In the genomic region with DNA sequence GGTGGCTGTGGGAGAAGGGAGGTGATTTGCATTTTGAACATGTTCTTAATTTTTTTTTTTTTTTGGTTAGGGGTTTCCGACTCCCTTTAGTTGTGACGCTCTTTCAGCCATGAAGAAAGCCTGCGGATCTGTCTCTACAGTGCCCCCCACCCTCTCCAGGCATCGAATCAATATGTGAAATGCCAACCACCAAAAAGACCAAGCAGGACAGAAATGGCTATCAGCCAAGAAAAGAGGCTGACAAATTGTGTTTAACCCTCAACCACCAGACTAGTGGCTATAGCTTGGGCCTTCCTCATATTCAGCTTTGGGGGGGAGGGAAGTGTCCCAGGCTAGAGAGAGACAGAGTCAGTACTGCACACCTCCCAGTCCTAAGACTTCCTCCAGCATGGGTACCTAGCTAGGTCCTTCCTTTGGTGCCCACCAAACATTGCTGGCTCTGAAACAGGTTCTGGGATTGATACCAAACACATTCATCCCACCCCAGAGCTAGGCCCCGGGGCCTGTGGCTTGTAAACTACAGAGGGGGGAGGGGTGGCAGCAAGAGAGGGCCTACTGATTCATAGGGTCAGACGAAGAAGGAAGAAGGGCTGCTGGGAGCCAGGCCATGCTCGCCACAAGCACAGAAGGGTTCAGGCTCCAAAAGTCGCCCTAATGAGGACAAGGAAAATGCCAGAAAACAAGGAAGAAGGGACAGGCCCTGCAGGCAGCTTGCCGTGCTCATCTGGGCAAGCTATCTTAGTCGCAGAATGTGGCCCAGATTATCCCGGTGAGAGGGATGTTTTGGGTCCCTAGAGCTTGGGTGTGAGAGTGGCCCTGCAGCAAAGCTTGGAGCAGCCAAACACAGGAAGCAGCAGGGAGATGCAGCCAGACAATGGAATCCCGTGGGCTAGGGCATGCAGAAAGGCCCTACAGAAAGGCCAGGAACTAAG, we compare ENCODE assay signal across 8 mouse cellular contexts. TPM values are rescaled to one million over a fixed set of nuclear protein-coding genes. Genes with fewer than 3 reads are reported as not detected.
DNase-seq lines count a peak whose midpoint lies in the region; ATAC-seq lines count a peak whose summit lies in the region.

No protein-coding gene starts in this region.

- H3K9ac ChIP-seq in forebrain, embryonic 12.5 days = peak overlapping the region; percentile 49
- peak overlapping the region; percentile 52 for H3K9ac ChIP-seq in hindbrain, embryonic 11.5 days (ENCODE audit: low read depth, low read length)

- no peak overlapping the region for H3K4me3 ChIP-seq in forebrain, embryonic 12.5 days (replicated peaks)
- no peak overlapping the region for H3K4me3 ChIP-seq in hindbrain, embryonic 11.5 days (ENCODE audit: low read depth, low read length)

- no peak for ATAC-seq in forebrain, embryonic 12.5 days (ENCODE audit: low FRiP score)
- ATAC-seq in hindbrain, embryonic 11.5 days (ENCODE audit: low FRiP score) = no peak

- peak overlapping the region; percentile 93 for H3K27ac ChIP-seq in forebrain, embryonic 12.5 days
- H3K27ac ChIP-seq in hindbrain, embryonic 11.5 days (ENCODE audit: low read depth, low read length) = peak overlapping the region; percentile 87

- 8% methylated on average over 12 of the region's 12 CpGs for WGBS in forebrain, embryonic 12.5 days
- 15% methylated on average over 12 of the region's 12 CpGs for WGBS in hindbrain, embryonic 11.5 days

- H3K4me1 ChIP-seq in forebrain, embryonic 12.5 days = peaks cover 81% of the 10 kb centered on the region
- H3K4me1 ChIP-seq in hindbrain, embryonic 11.5 days (replicated peaks; ENCODE audit: control insufficient read depth, insufficient read depth, low read length) = peaks cover 27% of the 10 kb centered on the region

- H3K27me3 ChIP-seq in forebrain, embryonic 12.5 days = no peaks in the 10 kb centered on the region
- no peaks in the 10 kb centered on the region for H3K27me3 ChIP-seq in hindbrain, embryonic 11.5 days (ENCODE audit: control insufficient read depth, insufficient read depth, low read length)

- DNase-seq in adrenal gland, adult 2 months = peak; percentile 47
- no peak for DNase-seq in adrenal gland, postnatal 14 days
- DNase-seq in Muller cell, postnatal 12 days (ENCODE audit: inconsistent ontology term) = peak; percentile 88
- peak; percentile 66 for DNase-seq in hindbrain, embryonic 11.5 days (ENCODE audit: low spot score)
- DNase-seq in lung, postnatal 10 days = peak; percentile 53
- no peak for DNase-seq in thymus, postnatal 4 days
- DNase-seq in right cerebral cortex, adult 2 months (ENCODE audit: low spot score in 2 of 2) = no peak

- no peaks in the 10 kb centered on the region for H3K9me3 ChIP-seq in forebrain, embryonic 12.5 days
- H3K9me3 ChIP-seq in hindbrain, embryonic 11.5 days (ENCODE audit: control insufficient read depth, low read length) = no peaks in the 10 kb centered on the region

- H3K4me2 ChIP-seq in forebrain, embryonic 12.5 days = peak overlapping the region; percentile 47
- H3K4me2 ChIP-seq in hindbrain, embryonic 11.5 days (replicated peaks; ENCODE audit: low read depth, low read length) = peak overlapping the region; percentile 35

- peaks cover 16% of the 10 kb centered on the region; the same call in 1 of the 2 replicates for H3K36me3 ChIP-seq in forebrain, embryonic 12.5 days (replicated peaks)
- no peaks in the 10 kb centered on the region for H3K36me3 ChIP-seq in hindbrain, embryonic 11.5 days (ENCODE audit: control insufficient read depth, insufficient read depth, low read length)

RNA-seq across cellular contexts. Expression of gene Zmynd8, which starts 40.1 kb away (rescaled TPM):
- 10 to 100 TPM; 53.9 to 56.5 TPM for total RNA-seq in adrenal gland, adult 2 months (2021)
- polyA plus RNA-seq in adrenal gland, adult 2 months (2012; rRNA removed) = 21.3 and 22.2 TPM in 2 replicates
- 45.8 and 59.2 TPM in 2 replicates for total RNA-seq in adrenal gland, postnatal 14 days (2021)
- 67.6 and 71.5 TPM in 2 replicates for polyA plus RNA-seq in forebrain, embryonic 12.5 days (2016; fragmentation: Nextera tagmentation; extraction: Ambion mirVana)
- polyA plus RNA-seq in hindbrain, embryonic 11.5 days (2014; fragmentation: Nextera tagmentation; extraction: Ambion mirVana) = 41.9 and 52.9 TPM in 2 replicates

Comparison
In these comparisons a context has a peak if more than half of its experiments do, and no peak if none do; other contexts are left out.
1. DNase-seq: peak in adrenal gland, adult 2 months (single experiment), Muller cell, postnatal 12 days (single experiment), hindbrain, embryonic 11.5 days (single experiment) and lung, postnatal 10 days (single experiment); none in adrenal gland, postnatal 14 days (single experiment), thymus, postnatal 4 days (single experiment) and right cerebral cortex, adult 2 months (0 of 2).